Mouse (Mus musculus) midbrain, embryonic 11.5 days (tissue): ENCODE data around the gene Ppm1j. TPM values are rescaled to one million over a fixed set of nuclear protein-coding genes. Genes with fewer than 3 reads are reported as not detected.

Source experiments
- polyA plus RNA-seq: library from polyadenylated mRNA; unstranded; fragments of >200 nt; fragmentation: Nextera tagmentation; extraction: Ambion mirVana; gene quantifications from 2 replicates; pipeline ENCODE4 v1.2.1, GENCODE M21; 2014

Ppm1j gene
- polyA plus RNA-seq, 1 experiment from 2014 or later = 0.97 TPM

Other genes starting within 250 kb of the Ppm1j start
- gene Slc16a1, start 142.4 kb upstream of the Ppm1j start, polyA plus RNA-seq = 31.9 and 36.3 TPM in 2 replicates
- gene Fam19a3, start 784 bp downstream of the Ppm1j start, polyA plus RNA-seq = not detected in 2 replicates
- gene Rhoc, start 7.3 kb downstream of the Ppm1j start, polyA plus RNA-seq = 78.2 and 82.0 TPM in 2 replicates
- 9.5 and 9.9 TPM in 2 replicates for gene Mov10, start 37.5 kb downstream of the Ppm1j start, polyA plus RNA-seq
- gene St7l, start 82.9 kb downstream of the Ppm1j start, polyA plus RNA-seq = 36.3 and 40.3 TPM in 2 replicates
- 268 and 275 TPM in 2 replicates for gene Capza1, start 83.4 kb downstream of the Ppm1j start, polyA plus RNA-seq
- gene Wnt2b, start 180.9 kb downstream of the Ppm1j start, polyA plus RNA-seq = 1.2 TPM in 2 replicates